Mouse (Mus musculus): Measurements from ENCODE around the gene Atxn1. TPM values are rescaled to one million over a fixed set of nuclear protein-coding genes. Genes with fewer than 3 reads are reported as not detected.

The Atxn1 gene
- polyA plus RNA-seq, 1 experiment from 2014 or later, result 6.8 TPM

- no peak overlapping the region for H3K4me3 ChIP-seq (replicated peaks; ENCODE audit: low read depth, low read length)
- 69% methylated on average over 5 of the region's 5 CpGs for WGBS
- no peaks in the 10 kb centered on the region for H3K9me3 ChIP-seq (replicated peaks; ENCODE audit: low read length)
- no peak overlapping the region for H3K27ac ChIP-seq
- DNase-seq (ENCODE audit: low spot score) (no peak), ATAC-seq (replicated peaks; ENCODE audit: low FRiP score, low read depth) (no peak)
- no peaks in the 10 kb centered on the region for H3K27me3 ChIP-seq (ENCODE audit: insufficient read depth, low read length)
- H3K4me2 ChIP-seq (ENCODE audit: low read length), result no peak overlapping the region
- TF ChIP-seq CTCF (IDR thresholded peaks at IDR 0.05; ENCODE audit: low read depth), result no peak
- no peaks in the 10 kb centered on the region for H3K36me3 ChIP-seq (ENCODE audit: insufficient read depth, low read length)
- no peak overlapping the region for H3K9ac ChIP-seq (ENCODE audit: low read depth, low read length)
- no peaks in the 10 kb centered on the region for H3K4me1 ChIP-seq (replicated peaks; ENCODE audit: insufficient read depth, low read length)
These were observed 324.4 kb downstream of the Atxn1 start for GRCm38 (mm10) chr13:45640431-45640830.

GRCm38 (mm10) chr13:45638281-45638680 is 326.5 kb downstream of the Atxn1 start:
- ATAC-seq (replicated peaks; ENCODE audit: low FRiP score, low read depth) (no peak), DNase-seq (ENCODE audit: low spot score) (no peak)
- Histone ChIP-seq H3K4me1 (replicated peaks; ENCODE audit: insufficient read depth, low read length) (0 out of 2 replicates have a peak, but pooled peaks cover 6% of the 10 kb centered on the region), H3K9ac (ENCODE audit: low read depth, low read length) (no peak overlapping the region), H3K27me3 (ENCODE audit: insufficient read depth, low read length) (no peaks in the 10 kb centered on the region), H3K4me3 (replicated peaks; ENCODE audit: low read depth, low read length) (no peak overlapping the region), H3K9me3 (replicated peaks; ENCODE audit: low read length) (no peaks in the 10 kb centered on the region), H3K36me3 (ENCODE audit: insufficient read depth, low read length) (no peaks in the 10 kb centered on the region), H3K4me2 (ENCODE audit: low read length) (no peak overlapping the region), H3K27ac (no peak overlapping the region)
- no peak for TF ChIP-seq CTCF (IDR thresholded peaks at IDR 0.05; ENCODE audit: low read depth)
- 82% methylated on average over 1 of the region's 1 CpGs for WGBS

GRCm38 (mm10) chr13:45637324-45637723 is 327.5 kb downstream of the Atxn1 start:
- TF ChIP-seq CTCF (IDR thresholded peaks at IDR 0.05; ENCODE audit: low read depth), result peak; percentile 75
- WGBS, result 39% methylated on average over 8 of the region's 8 CpGs
- H3K4me2 ChIP-seq (ENCODE audit: low read length), result no peak overlapping the region
- H3K27ac ChIP-seq, result no peak overlapping the region
- peak; percentile 65 for DNase-seq (ENCODE audit: low spot score)
- no peaks in the 10 kb centered on the region for H3K27me3 ChIP-seq (ENCODE audit: insufficient read depth, low read length)
- no peak overlapping the region for H3K4me3 ChIP-seq (replicated peaks; ENCODE audit: low read depth, low read length)
- 0 out of 2 replicates have a peak, but pooled peaks cover 6% of the 10 kb centered on the region for H3K4me1 ChIP-seq (replicated peaks; ENCODE audit: insufficient read depth, low read length)
- no peaks in the 10 kb centered on the region for H3K36me3 ChIP-seq (ENCODE audit: insufficient read depth, low read length)
- ATAC-seq (replicated peaks; ENCODE audit: low FRiP score, low read depth), result no peak
- no peaks in the 10 kb centered on the region for H3K9me3 ChIP-seq (replicated peaks; ENCODE audit: low read length)
- H3K9ac ChIP-seq (ENCODE audit: low read depth, low read length), result no peak overlapping the region

- H3K4me2 ChIP-seq (ENCODE audit: low read length), result no peak overlapping the region
- 0 out of 2 replicates have a peak, but pooled peaks cover 6% of the 10 kb centered on the region for H3K4me1 ChIP-seq (replicated peaks; ENCODE audit: insufficient read depth, low read length)
- no peak for TF ChIP-seq CTCF (IDR thresholded peaks at IDR 0.05; ENCODE audit: low read depth)
- DNase-seq (ENCODE audit: low spot score), result no peak
- H3K9ac ChIP-seq (ENCODE audit: low read depth, low read length), result no peak overlapping the region
- H3K36me3 ChIP-seq (ENCODE audit: insufficient read depth, low read length), result no peaks in the 10 kb centered on the region
- WGBS, result 86% methylated on average over 3 of the region's 3 CpGs
- H3K27ac ChIP-seq, result no peak overlapping the region
- no peaks in the 10 kb centered on the region for H3K9me3 ChIP-seq (replicated peaks; ENCODE audit: low read length)
- no peaks in the 10 kb centered on the region for H3K27me3 ChIP-seq (ENCODE audit: insufficient read depth, low read length)
- ATAC-seq (replicated peaks; ENCODE audit: low FRiP score, low read depth), result no peak
- H3K4me3 ChIP-seq (replicated peaks; ENCODE audit: low read depth, low read length), result no peak overlapping the region
These were observed 328.4 kb downstream of the Atxn1 start for GRCm38 (mm10) chr13:45636435-45636834.

- ATAC-seq (replicated peaks; ENCODE audit: low FRiP score, low read depth) (no peak), DNase-seq (ENCODE audit: low spot score) (no peak)
- TF ChIP-seq CTCF (IDR thresholded peaks at IDR 0.05; ENCODE audit: low read depth), result 0 out of 2 replicates have a peak, but pooled peaks have one; percentile 15
- Histone ChIP-seq H3K4me2 (ENCODE audit: low read length) (no peak overlapping the region), H3K4me3 (replicated peaks; ENCODE audit: low read depth, low read length) (no peak overlapping the region), H3K27me3 (ENCODE audit: insufficient read depth, low read length) (no peaks in the 10 kb centered on the region), H3K36me3 (ENCODE audit: insufficient read depth, low read length) (no peaks in the 10 kb centered on the region), H3K9ac (ENCODE audit: low read depth, low read length) (no peak overlapping the region), H3K27ac (no peak overlapping the region), H3K4me1 (replicated peaks; ENCODE audit: insufficient read depth, low read length) (peaks cover 11% of the 10 kb centered on the region; the same call in 1 of the 2 replicates), H3K9me3 (replicated peaks; ENCODE audit: low read length) (no peaks in the 10 kb centered on the region)
These were observed 330.9 kb downstream of the Atxn1 start for GRCm38 (mm10) chr13:45633918-45634317.

GRCm38 (mm10) chr13:45632133-45632532 is 332.7 kb downstream of the Atxn1 start:
- Histone ChIP-seq H3K9ac (ENCODE audit: low read depth, low read length) (no peak overlapping the region), H3K9me3 (replicated peaks; ENCODE audit: low read length) (no peaks in the 10 kb centered on the region), H3K4me2 (ENCODE audit: low read length) (no peak overlapping the region), H3K27me3 (ENCODE audit: insufficient read depth, low read length) (no peaks in the 10 kb centered on the region), H3K36me3 (ENCODE audit: insufficient read depth, low read length) (no peaks in the 10 kb centered on the region), H3K27ac (no peak overlapping the region), H3K4me1 (replicated peaks; ENCODE audit: insufficient read depth, low read length) (peaks cover 11% of the 10 kb centered on the region; the same call in 1 of the 2 replicates), H3K4me3 (replicated peaks; ENCODE audit: low read depth, low read length) (no peak overlapping the region)
- DNase-seq (ENCODE audit: low spot score) (no peak), ATAC-seq (replicated peaks; ENCODE audit: low FRiP score, low read depth) (no peak)
- TF ChIP-seq CTCF (IDR thresholded peaks at IDR 0.05; ENCODE audit: low read depth), result peak; percentile 48
- WGBS, result 87% methylated on average over 3 of the region's 3 CpGs
